Mouse (Mus musculus) adrenal gland, postnatal 36 days (tissue): ENCODE measurements around the gene Rab20. TPM values are rescaled to one million over a fixed set of nuclear protein-coding genes. Genes with fewer than 3 reads are reported as not detected.
A peak's percentile ranks its signal among the peaks of the same experiment; 100 is the strongest.
"Not testable (repeated sequence)": the region's sequence is repeated elsewhere in the genome, so short reads cannot be mapped to it uniquely, and the experiment has no call there.

Source experiments
- DNase-seq, 2 experiments: peaks; one replicate each; pipeline ENCODE4 v3.0.0; 2021; ENCODE audit warnings: mixed read lengths in 1 of 2
- total RNA-seq, 2 experiments: library from RNA; stranded (reverse); gene quantifications; 2 replicates each; pipeline ENCODE4 v1.2.3; 2021

Rab20 gene
- total RNA-seq, 2 experiments from 2014 or later: 6.7 to 12.5 TPM

DNA sequence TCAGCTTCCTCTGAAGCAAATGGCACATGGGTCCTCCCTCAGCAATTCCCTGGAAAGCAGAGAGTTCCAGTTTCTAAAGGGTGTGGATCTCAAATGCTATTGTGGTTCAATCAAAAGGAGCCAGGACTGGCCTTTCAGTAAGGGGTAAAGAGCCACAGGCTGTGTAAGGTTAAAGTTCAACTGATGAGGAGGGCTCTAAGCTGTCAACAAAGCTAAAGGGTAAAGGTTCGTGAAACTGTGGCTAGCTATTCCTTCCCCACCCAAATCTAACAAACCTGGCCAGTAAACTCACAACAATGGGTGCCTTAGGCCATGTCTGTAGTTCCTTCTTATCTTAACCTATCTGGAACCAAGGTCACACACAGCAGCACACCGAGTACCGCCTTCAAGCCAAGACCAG, 3.4 kb upstream of the Rab20 start:
- no peak for DNase-seq

GRCm38 (mm10) chr8:11479591-11479990, 1.1 kb upstream of the Rab20 start:
- no peak for DNase-seq

GRCm38 (mm10) chr8:11478807-11479527, 457 bp upstream of the Rab20 start:
- DNase-seq: peak in 1 of 2 experiments; percentile 29

DNA sequence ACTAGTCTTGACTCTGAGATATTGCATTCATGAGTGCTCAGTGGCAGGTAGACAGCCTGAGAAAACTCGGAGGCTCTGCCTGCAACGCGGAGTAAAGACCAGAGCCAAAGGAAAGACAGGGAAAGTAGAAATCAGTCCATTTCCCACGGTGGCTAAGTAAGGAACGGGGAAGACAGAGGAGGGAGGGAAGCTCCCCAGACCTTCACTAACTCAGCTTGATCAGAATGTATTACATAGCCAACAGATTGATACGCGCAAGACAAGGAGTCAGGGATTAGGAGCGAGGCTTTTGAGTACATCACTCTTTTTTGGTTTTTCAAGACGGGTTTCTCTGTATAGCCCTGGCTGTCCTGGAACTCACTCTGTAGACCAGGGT, 1.3 kb downstream of the Rab20 start:
- DNase-seq: no peak

- DNase-seq: peak; percentile 82 to 83
These were observed 2.0 kb downstream of the Rab20 start for GRCm38 (mm10) chr8:11476338-11477177.

GRCm38 (mm10) chr8:11475876-11476275, 2.6 kb downstream of the Rab20 start:
- no peak for DNase-seq

DNA sequence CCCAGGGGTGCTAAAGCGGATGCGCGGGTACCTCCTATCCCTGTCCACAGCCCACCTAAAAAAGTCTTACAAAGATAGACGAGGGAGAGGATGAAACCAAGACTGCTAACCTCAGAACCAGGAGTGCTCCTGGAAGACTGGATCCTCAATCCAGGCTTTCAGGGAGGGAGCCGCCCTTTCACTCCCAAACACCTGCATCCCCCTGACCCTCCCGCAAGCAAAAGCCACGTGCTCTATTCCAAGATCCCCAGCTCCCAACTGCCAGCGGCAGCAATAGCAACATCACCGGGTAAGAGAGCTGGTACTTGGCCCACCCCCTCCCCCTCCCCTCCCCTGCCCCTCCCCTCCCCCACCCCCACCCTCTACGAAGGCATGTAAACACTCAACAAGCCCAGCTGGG, 3.1 kb downstream of the Rab20 start:
- no peak for DNase-seq

DNA sequence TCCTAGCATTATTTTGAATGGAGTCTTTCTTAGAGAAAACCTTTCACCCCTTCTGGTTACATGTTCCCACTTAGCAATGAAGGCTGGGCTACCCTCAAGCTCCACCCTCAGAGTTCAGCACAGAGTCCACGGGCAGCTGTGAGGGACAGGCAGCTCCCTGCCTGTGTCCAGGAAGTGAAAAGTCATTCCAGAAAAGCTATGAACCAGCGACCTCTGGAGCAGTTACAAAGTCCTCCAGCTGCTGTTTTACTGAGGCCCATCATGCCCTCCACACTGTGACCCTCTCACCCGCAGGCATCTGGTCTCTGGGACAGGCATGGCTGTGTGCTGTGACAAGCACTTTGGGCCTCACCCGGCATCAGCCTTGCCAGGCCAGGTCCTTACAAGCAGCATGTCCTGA, 5.4 kb downstream of the Rab20 start:
- DNase-seq: peak in 1 of 2 experiments; percentile 42

- no peak for DNase-seq
These were observed 7.2 kb downstream of the Rab20 start for GRCm38 (mm10) chr8:11471309-11471708.

- DNase-seq: no peak
These were observed 7.8 kb downstream of the Rab20 start for GRCm38 (mm10) chr8:11470694-11471093.

DNA sequence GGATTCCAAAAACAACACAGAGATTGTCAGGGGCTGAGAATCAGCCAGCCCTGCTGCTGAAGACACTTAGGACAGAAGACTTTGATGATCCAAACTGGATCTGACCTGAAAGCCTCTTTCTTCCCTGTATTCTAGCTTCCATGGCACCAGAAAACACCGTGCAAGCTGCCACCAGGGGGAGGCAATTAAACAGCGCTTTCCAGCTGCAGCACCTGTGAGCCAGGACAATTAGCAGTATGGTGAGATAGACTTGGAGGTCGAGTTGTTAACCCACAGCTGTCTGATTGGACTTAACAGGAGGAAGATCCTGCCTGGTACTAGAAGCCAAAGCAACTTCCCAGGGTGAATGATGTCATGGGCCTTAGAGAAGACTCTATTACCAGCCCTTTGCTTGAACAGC, 9.4 kb downstream of the Rab20 start:
- DNase-seq: peak; percentile 45 to 71

DNA sequence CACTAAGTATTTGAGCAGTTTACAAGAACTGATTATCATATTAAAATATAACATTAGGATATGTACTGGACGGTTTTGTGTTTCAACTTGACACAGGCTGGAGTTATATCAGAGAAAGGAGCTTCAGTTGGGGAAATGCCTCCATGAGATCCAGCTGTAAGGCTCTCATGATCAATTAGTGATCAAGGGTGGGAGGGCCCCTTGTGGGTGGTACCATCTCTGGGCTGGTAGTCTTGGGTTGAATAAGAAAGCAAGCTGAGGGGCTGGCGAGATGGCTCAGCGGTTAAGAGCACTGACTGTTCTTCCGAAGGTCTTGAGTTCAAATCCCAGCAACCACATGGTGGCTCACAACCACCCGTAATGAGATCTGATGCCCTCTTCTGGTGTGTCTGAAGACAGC, 12.0 kb downstream of the Rab20 start:
- DNase-seq: not testable (repeated sequence)

DNA sequence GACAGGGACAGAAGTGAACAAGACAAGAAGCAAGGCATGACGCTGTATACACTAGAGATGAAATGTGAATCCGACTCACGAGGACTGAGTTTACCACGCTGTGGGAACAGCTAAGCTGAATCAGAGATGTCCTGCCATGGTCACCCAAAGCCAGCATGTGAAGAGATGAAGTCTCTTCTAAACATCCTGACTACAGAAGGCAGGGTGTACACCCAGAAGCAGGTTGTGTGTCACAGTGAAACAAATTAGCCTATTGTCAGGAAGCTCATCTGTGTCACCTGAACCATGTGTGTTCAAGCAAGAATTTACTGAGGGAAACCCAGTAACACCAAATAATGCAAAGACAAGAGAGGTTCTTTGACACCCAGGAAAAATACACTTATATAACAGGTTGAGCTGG, 12.9 kb downstream of the Rab20 start:
- no peak for DNase-seq

GRCm38 (mm10) chr8:11464707-11464964, 13.9 kb downstream of the Rab20 start:
- DNase-seq: no peak

DNA sequence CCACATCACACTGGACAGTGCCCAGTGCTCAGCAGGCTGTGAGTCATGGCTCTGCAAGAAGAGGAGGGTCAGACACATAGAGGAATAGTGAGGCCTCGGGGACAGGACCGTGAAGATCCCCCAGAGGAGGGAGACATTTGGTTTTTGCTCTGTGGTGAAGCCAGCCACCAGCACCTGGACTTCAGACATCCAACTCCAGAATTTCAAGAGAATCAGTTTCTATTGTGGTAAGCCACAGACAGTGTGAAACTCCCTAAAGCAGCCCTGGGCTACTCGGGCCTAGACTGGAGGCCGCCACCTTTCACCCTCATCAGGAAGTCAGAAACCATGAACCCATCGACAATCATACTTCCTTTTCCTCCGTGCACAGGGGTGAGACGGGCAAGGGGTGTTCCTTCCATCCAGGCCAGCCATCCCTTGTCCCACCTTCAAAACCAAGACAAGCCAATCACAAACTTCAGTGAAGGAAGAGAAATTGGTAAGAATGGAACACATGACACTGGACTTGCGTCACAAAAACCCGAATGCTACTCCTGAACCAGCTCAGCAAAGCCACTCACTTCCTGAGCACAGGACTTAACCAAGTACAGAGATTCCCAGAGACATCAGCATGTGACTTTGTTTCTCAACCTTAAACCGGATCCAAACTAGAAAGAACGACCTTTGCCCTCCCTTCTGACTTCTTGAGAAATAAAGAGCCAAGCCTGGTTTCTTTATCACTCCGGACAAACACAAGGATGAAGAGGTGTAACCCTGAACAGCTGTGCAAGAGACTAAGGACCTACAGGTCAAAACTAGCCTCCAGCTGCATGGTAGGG, 14.4 kb downstream of the Rab20 start:
- DNase-seq: peak; percentile 67 to 74

DNA sequence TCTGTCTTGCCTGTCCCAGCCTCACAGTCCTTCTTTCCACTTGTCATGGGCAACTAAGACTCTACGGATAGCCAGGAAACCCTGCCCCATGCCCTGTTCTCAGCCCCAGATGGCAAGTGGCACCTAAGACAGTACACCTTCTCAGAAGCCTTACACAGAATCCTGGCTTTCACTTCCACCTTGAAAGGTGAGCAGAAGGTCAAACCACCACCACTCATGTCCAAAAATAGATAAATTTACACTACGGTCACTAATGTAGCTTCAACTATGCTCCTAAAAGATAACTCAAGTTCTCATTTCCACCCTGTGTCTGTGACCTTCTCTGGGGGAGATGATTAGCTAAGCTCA, 15.0 kb downstream of the Rab20 start:
- no peak for DNase-seq

DNA sequence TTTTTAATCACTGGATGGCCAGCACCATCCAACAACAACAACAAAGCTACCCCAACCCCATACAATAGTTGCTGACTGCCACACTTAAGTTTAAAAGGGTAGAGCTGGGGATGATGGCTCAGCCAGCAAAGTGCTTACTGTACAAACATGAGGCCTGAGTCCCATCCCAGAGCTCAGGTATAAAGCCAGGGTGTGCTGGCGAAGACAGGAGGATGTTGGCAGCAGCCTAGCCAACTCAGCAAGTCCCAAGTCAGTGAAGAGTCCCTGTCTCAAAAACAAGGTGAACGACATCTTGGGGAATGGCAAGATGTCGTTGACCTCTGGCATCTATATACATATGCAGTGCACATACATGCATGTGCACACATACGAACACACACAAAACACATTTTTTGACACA, 15.9 kb downstream of the Rab20 start:
- no peak for DNase-seq

DNA sequence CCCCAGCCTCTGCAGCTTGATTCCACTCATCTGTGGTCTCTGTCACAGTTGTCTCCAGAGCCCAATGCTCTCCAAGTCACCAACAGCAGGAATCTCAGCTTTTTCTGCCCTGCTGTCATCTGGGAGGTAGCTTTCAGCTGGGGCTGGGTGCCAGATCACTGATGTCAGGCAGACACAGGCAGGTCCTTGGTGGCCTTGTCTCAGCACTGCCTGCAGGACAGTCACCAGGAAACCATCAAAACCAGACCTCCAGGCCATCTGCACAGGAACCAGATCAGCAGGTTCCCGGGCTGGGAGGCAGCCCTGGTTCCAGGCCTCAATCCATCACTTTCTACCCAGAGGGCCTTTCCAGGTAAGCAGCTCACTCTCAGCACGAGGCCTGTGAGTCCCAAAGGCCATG, 16.7 kb downstream of the Rab20 start:
- peak; percentile 83 to 85 for DNase-seq

GRCm38 (mm10) chr8:11460934-11461333, 17.6 kb downstream of the Rab20 start:
- DNase-seq: peak; percentile 56 to 77

DNA sequence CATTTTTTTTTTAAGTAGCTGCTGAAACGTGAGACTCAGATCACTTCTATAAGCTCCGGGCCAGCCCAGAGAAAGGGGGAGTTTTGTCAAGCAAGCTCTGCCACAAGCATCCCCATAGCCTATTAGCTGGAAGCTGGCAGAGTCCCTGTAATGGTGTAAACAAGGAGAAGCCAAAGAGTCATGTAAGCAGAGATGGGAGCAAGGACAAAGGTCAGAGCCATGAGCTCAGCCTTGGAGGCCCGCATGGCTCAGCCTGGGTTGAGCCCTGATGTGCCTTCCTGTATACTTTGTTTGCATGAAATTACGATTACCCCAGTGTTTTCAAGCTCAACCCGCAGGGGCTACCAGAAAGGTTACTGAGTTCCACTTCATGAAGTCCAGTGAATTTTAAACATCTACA, 19.5 kb downstream of the Rab20 start:
- peak; percentile 40 to 46 for DNase-seq

DNA sequence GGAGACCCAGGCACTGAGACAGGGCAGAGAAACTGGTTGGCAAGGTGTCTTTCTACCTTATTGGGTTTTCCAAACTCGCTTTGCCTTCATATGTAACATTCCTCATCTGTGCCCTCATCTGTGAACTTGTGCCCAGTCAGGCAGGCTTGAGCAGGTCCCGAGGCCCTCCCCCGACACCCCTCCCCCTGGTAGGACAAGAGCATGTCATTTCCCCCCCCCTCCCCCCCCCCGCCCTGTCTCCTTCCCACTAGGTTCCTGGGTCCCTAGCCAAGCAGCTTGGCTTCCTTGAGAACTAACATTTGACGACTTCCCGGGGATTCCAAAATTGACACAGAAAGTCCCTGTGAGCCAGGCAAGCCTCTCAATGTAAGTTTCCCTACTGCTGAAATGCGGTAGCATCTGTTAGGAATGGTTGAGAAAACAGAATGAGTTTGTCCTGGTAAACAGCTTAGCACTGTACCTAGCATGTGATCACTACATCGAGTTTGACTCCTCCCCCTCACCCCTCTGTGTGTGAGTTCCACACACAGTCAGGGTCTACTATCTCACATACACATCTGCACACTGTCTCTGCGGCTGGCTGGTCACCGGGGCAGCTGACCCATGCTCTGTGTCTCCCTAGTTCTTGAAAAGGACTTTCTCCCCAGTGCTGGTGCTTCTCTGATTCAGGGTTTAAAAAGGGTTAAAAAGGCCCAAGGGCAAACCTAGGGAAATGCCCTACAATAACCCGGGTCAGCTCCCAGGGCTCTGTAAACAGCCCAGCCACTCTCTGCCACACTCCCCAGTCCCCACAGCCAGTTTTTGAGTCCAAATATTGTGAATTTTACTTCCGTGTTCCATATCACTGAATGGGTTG, 20.3 kb downstream of the Rab20 start:
- peak in 1 of 2 experiments; percentile 25 for DNase-seq

GRCm38 (mm10) chr8:11457278-11457677, 21.2 kb downstream of the Rab20 start:
- DNase-seq: no peak
